Comparison of ENCODE assay signal across 17 mouse cellular contexts in the genomic region with DNA sequence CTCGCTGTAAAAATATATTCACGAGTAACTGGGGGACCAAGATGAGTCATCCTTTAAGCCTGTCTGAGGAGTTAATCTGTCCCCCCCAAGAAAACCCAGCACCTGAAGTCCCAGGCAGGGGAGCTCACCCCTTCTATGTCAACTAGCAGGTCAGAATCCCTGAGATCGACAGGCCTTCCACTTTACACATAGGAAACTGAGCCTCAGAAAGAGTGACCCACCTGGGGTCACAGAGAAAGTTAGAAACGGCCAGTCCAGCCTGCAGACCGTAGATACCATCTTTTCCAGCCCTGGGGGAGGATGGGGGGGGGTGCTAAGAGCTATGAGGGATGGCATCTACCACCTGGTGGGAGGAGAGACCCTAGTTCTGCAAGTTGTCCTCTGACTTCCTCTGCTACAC. TPM values are rescaled to one million over a fixed set of nuclear protein-coding genes. Genes with fewer than 3 reads are reported as not detected.
A peak's percentile ranks its signal among the peaks of the same experiment; 100 is the strongest.
DNase-seq lines count a peak whose midpoint lies in the region; ATAC-seq and TF ChIP-seq lines count a peak whose summit lies in the region.
"Had no signal": no experiment of that assay in that cellular context is flagged by ENCODE, and none has a peak within 500 bp of the region (broad histone marks: within the 10 kb centered on the region; RNA-seq: fewer than 3 reads in every experiment).

No protein-coding gene starts in this region.

- H3K4me1 ChIP-seq in heart, embryonic 13.5 days: peaks cover 12% of the 10 kb centered on the region
- peaks cover 19% of the 10 kb centered on the region for H3K4me1 ChIP-seq in heart, embryonic 10.5 days
- peaks cover 5% of the 10 kb centered on the region for H3K4me1 ChIP-seq in liver, adult 2 months (ENCODE audit: control insufficient read depth, insufficient read depth, low read length)
- H3K4me1 ChIP-seq in MEL (ENCODE audit: control insufficient read depth in 1 of 2, insufficient read depth in 2 of 2, low read length in 2 of 2): peaks cover 0 to 10% of the 10 kb centered on the region in 2 experiments; a peak in 1 of 4 replicates

- no peak for DNase-seq in heart, embryonic 10.5 days (ENCODE audit: low spot score)
- DNase-seq in liver, adult 2 months (ENCODE audit: extremely low read depth, low read depth, low spot score): no peak
- DNase-seq in liver: no peak
- DNase-seq in A20 (ENCODE audit: low read depth, low spot score): peak; percentile 78
- peak; percentile 19 for DNase-seq in MEL (ENCODE audit: low read depth, low spot score)
- DNase-seq in thymus, postnatal 14 days: no peak
- DNase-seq: adrenal gland, postnatal 14 days; cerebellum, adult 11 months; gastrocnemius, postnatal 25 days; heart, adult 2 months; kidney, postnatal 4 days; midbrain, embryonic 14.5 days had no signal

- no peak for ATAC-seq in heart, embryonic 13.5 days (ENCODE audit: extremely low read depth, insufficient number of reproducible peaks, low FRiP score, low TSS enrichment)

- H3K36me3 ChIP-seq in heart, embryonic 13.5 days: no peaks in the 10 kb centered on the region
- H3K36me3 ChIP-seq in heart, embryonic 10.5 days: 0 out of 2 replicates have a peak, but pooled peaks cover 7% of the 10 kb centered on the region
- peaks cover 39% of the 10 kb centered on the region for H3K36me3 ChIP-seq in liver, adult 2 months (ENCODE audit: control insufficient read depth, insufficient read depth, low read length)
- peaks cover 0 to 2% of the 10 kb centered on the region in 2 experiments; a peak in 1 of 4 replicates for H3K36me3 ChIP-seq in MEL (ENCODE audit: control insufficient read depth in 1 of 2, insufficient read depth in 2 of 2, low read length in 2 of 2)
- H3K36me3 ChIP-seq: hindbrain, embryonic 13.5 days; limb, embryonic 10.5 days had no signal

- TF ChIP-seq RAD21 in MEL (IDR thresholded peaks at IDR 0.05; ENCODE audit: low read depth, low read length): no peak

- no peak overlapping the region for H3K4me2 ChIP-seq in heart, embryonic 13.5 days

- no peaks in the 10 kb centered on the region for H3K79me2 ChIP-seq in liver, adult 2 months (ENCODE audit: control insufficient read depth, insufficient read depth, low read length)
- no peaks in the 10 kb centered on the region; the same call in 1 of the 2 replicates for H3K79me2 ChIP-seq in MEL (ENCODE audit: control insufficient read depth, insufficient read depth, low read length, poor library complexity)

- 0 out of 2 replicates have a peak overlapping the region, but pooled peaks have one; percentile 70 for H3K4me3 ChIP-seq in heart, embryonic 13.5 days
- H3K4me3 ChIP-seq in heart, embryonic 10.5 days: no peak overlapping the region
- no peak overlapping the region for H3K4me3 ChIP-seq in liver, adult 2 months (ENCODE audit: insufficient read depth, low read depth, low read length)
- no peak overlapping the region for H3K4me3 ChIP-seq in MEL (ENCODE audit: control insufficient read depth in 1 of 2, insufficient read depth in 1 of 2, low read depth in 2 of 2, low read length in 2 of 2)

- 72% methylated on average over 5 of the region's 5 CpGs for WGBS in heart, embryonic 13.5 days
- WGBS in heart, embryonic 10.5 days: 70% methylated on average over 5 of the region's 5 CpGs
- WGBS in liver, adult 2 months: 34% methylated on average over 5 of the region's 5 CpGs

- H3K27ac ChIP-seq in heart, embryonic 13.5 days (replicated peaks): no peak overlapping the region
- no peak overlapping the region for H3K27ac ChIP-seq in heart, embryonic 10.5 days
- H3K27ac ChIP-seq in liver, adult 2 months (replicated peaks; ENCODE audit: insufficient read depth, low read depth, low read length): 0 out of 2 replicates have a peak overlapping the region, but pooled peaks have one; percentile 10
- H3K27ac ChIP-seq in MEL (ENCODE audit: control insufficient read depth, low read depth, low read length): no peak overlapping the region
- H3K27ac ChIP-seq: forebrain, embryonic 13.5 days; heart, adult 2 months; liver, embryonic 15.5 days had no signal

- no peak for TF ChIP-seq POLR2A in liver, adult 2 months (IDR thresholded peaks at IDR 0.05; ENCODE audit: extremely low read depth, insufficient read depth, low read length)
- TF ChIP-seq POLR2A in MEL (IDR thresholded peaks at IDR 0.05; ENCODE audit: control insufficient read depth in 1 of 2, insufficient read depth in 1 of 2, low read depth in 1 of 2, low read length in 2 of 2, poor library complexity in 1 of 2): no peak

- peaks cover 60% of the 10 kb centered on the region for H3K27me3 ChIP-seq in heart, embryonic 13.5 days (replicated peaks)
- peaks cover 46% of the 10 kb centered on the region for H3K27me3 ChIP-seq in heart, embryonic 10.5 days (ENCODE audit: insufficient read depth, poor library complexity, severe bottlenecking)
- H3K27me3 ChIP-seq in liver, adult 2 months (ENCODE audit: control insufficient read depth, insufficient read depth, low read length): no peaks in the 10 kb centered on the region
- H3K27me3 ChIP-seq in MEL (ENCODE audit: control insufficient read depth in 1 of 2, insufficient read depth in 2 of 2, low read length in 2 of 2): no peaks in the 10 kb centered on the region; a peak in 2 of 4 replicates

- H3K9me3 ChIP-seq in heart, embryonic 13.5 days: no peaks in the 10 kb centered on the region
- no peaks in the 10 kb centered on the region for H3K9me3 ChIP-seq in heart, embryonic 10.5 days
- H3K9me3 ChIP-seq in MEL (replicated peaks; ENCODE audit: insufficient read depth, low read length): no peaks in the 10 kb centered on the region
- H3K9me3 ChIP-seq: forebrain, embryonic 13.5 days; hindbrain, embryonic 13.5 days; limb, embryonic 10.5 days; liver, embryonic 15.5 days had no signal

- H3K9ac ChIP-seq in heart, embryonic 13.5 days: no peak overlapping the region
- H3K9ac ChIP-seq in liver, adult 2 months (ENCODE audit: low read depth, low read length): no peak overlapping the region
- H3K9ac ChIP-seq in MEL (ENCODE audit: control insufficient read depth, low read depth, low read length, poor library complexity, severe bottlenecking): no peak overlapping the region; the same call in 1 of the 2 replicates

- TF ChIP-seq CTCF in liver, adult 2 months (IDR thresholded peaks at IDR 0.05; ENCODE audit: low read depth, low read length): no peak
- TF ChIP-seq CTCF in MEL (IDR thresholded peaks at IDR 0.05 in 2 of 3, conservative IDR thresholded peaks at IDR 0.05 in 1 of 3; ENCODE audit: control insufficient read depth in 1 of 3, insufficient read depth in 1 of 3, low read depth in 2 of 3, low read length in 3 of 3, poor library complexity in 1 of 3, severe bottlenecking in 1 of 3): no peak

- TF ChIP-seq EP300 in MEL (IDR thresholded peaks at IDR 0.05; ENCODE audit: low read depth in 1 of 2, low read length in 2 of 2): no peak

TF ChIP-seq in MEL, 35 proteins besides CTCF, POLR2A, EP300 and RAD21 (continues in another document):
- TF ChIP-seq ZC3H11A (IDR thresholded peaks at IDR 0.05; ENCODE audit: low read depth, low read length) (no peak), MAZ (IDR thresholded peaks at IDR 0.05; ENCODE audit: low read depth, low read length) (no peak), SIN3A (IDR thresholded peaks at IDR 0.05; ENCODE audit: low read length) (no peak), NRF1 (IDR thresholded peaks at IDR 0.05; ENCODE audit: insufficient read depth, low read depth, low read length, poor library complexity, severe bottlenecking) (no peak), ZKSCAN1 (IDR thresholded peaks at IDR 0.05; ENCODE audit: low read depth, low read length) (no peak), NELFE (IDR thresholded peaks at IDR 0.05; ENCODE audit: low read depth, low read length) (no peak), MAFK (IDR thresholded peaks at IDR 0.05; ENCODE audit: borderline replicate concordance, low read depth, low read length) (no peak), SMC3 (IDR thresholded peaks at IDR 0.05; ENCODE audit: low read depth, low read length) (no peak), MAX (IDR thresholded peaks at IDR 0.05; ENCODE audit: low read length) (no peak), GATA1 (IDR thresholded peaks at IDR 0.05; ENCODE audit: low read depth, low read length) (no peak), JUND (IDR thresholded peaks at IDR 0.05; ENCODE audit: low read depth, low read length) (no peak)

RNA-seq across cellular contexts. Expression of a gene that starts 10.4 kb away (rescaled TPM):
- 2.2 and 2.9 TPM in 2 replicates for polyA plus RNA-seq in heart, embryonic 13.5 days (2015; fragmentation: Nextera tagmentation; extraction: Ambion mirVana)
- polyA plus RNA-seq in heart, embryonic 10.5 days (2016; fragmentation: Nextera tagmentation; extraction: Ambion mirVana): 2.5 and 15.3 TPM in 2 replicates
- total RNA-seq in liver, adult 2 months (2014; rRNA removed): 58.2 and 84.8 TPM in 2 replicates
- polyA plus RNA-seq in liver, adult 2 months (2012; rRNA removed): 134 and 136 TPM in 2 replicates
- total RNA-seq in MEL (2012; rRNA removed): not detected in 2 replicates
- under 1 TPM in 1 of 2 experiments, not detected in 1; 0.21 TPM for polyA plus RNA-seq in MEL (2012; ENCODE audit: insufficient read depth in 1 of 2, insufficient read length in 2 of 2, low read depth in 1 of 2, low replicate concordance in 2 of 2, missing spikeins in 1 of 2)

RNA-seq across cellular contexts. Expression of a gene that starts 17.8 kb away (rescaled TPM):
- polyA plus RNA-seq in heart, embryonic 13.5 days (2015; fragmentation: Nextera tagmentation; extraction: Ambion mirVana): 93.8 and 113 TPM in 2 replicates
- 98.9 and 103 TPM in 2 replicates for polyA plus RNA-seq in heart, embryonic 10.5 days (2016; fragmentation: Nextera tagmentation; extraction: Ambion mirVana)
- 62.8 and 64.1 TPM in 2 replicates for total RNA-seq in liver, adult 2 months (2014; rRNA removed)
- 75.0 and 101 TPM in 2 replicates for polyA plus RNA-seq in liver, adult 2 months (2012; rRNA removed)
- total RNA-seq in MEL (2012; rRNA removed): 74.0 and 93.2 TPM in 2 replicates
- 10 to 100 TPM in 1 of 2 experiments, not detected in 1; 71.6 TPM for polyA plus RNA-seq in MEL (2012; ENCODE audit: insufficient read depth in 1 of 2, insufficient read length in 2 of 2, low read depth in 1 of 2, low replicate concordance in 2 of 2, missing spikeins in 1 of 2)

RNA-seq across cellular contexts. Expression of a gene that starts 44.3 kb away (rescaled TPM):
- polyA plus RNA-seq in heart, embryonic 13.5 days (2015; fragmentation: Nextera tagmentation; extraction: Ambion mirVana): 48.1 and 49.0 TPM in 2 replicates
- polyA plus RNA-seq in heart, embryonic 10.5 days (2016; fragmentation: Nextera tagmentation; extraction: Ambion mirVana): 47.4 and 70.6 TPM in 2 replicates
- total RNA-seq in liver, adult 2 months (2014; rRNA removed): 0.60 and 1.0 TPM in 2 replicates
- polyA plus RNA-seq in liver, adult 2 months (2012; rRNA removed): 0.56 and 0.72 TPM in 2 replicates
- total RNA-seq in MEL (2012; rRNA removed): not detected in 2 replicates
- polyA plus RNA-seq in MEL (2012; ENCODE audit: insufficient read depth in 1 of 2, insufficient read length in 2 of 2, low read depth in 1 of 2, low replicate concordance in 2 of 2, missing spikeins in 1 of 2): not detected

RNA-seq across cellular contexts. Expression of a gene that starts 56.3 kb away (rescaled TPM):
- polyA plus RNA-seq in heart, embryonic 13.5 days (2015; fragmentation: Nextera tagmentation; extraction: Ambion mirVana): 19.0 and 19.1 TPM in 2 replicates
- 15.3 and 21.3 TPM in 2 replicates for polyA plus RNA-seq in heart, embryonic 10.5 days (2016; fragmentation: Nextera tagmentation; extraction: Ambion mirVana)
- total RNA-seq in liver, adult 2 months (2014; rRNA removed): 0.37 and 0.87 TPM in 2 replicates
- 3.7 and 5.0 TPM in 2 replicates for polyA plus RNA-seq in liver, adult 2 months (2012; rRNA removed)
- total RNA-seq in MEL (2012; rRNA removed): 5.9 and 7.4 TPM in 2 replicates
- polyA plus RNA-seq in MEL (2012; ENCODE audit: insufficient read depth in 1 of 2, insufficient read length in 2 of 2, low read depth in 1 of 2, low replicate concordance in 2 of 2, missing spikeins in 1 of 2): 1 to 10 TPM in 1 of 2 experiments, not detected in 1; 8.4 TPM

Comparison
In these comparisons a context has a peak if more than half of its experiments do, and no peak if none do; other contexts are left out.
1. DNase-seq: peak in A20 (single experiment) and MEL (single experiment); none in heart, embryonic 10.5 days (single experiment), liver, adult 2 months (single experiment), liver (single experiment) and thymus, postnatal 14 days (single experiment).
2. RNA of a gene that starts 44.3 kb away (polyA plus RNA-seq): 48.1 to 49.0 TPM in heart, embryonic 13.5 days and 47.4 to 70.6 TPM in heart, embryonic 10.5 days; 0.56 to 0.72 TPM in liver, adult 2 months and not detected in MEL; every median in the first group is over 10 times any median in the second.